Mouse (Mus musculus): ENCODE measurements around the gene Col6a2. TPM values are rescaled to one million over a fixed set of nuclear protein-coding genes. Genes with fewer than 3 reads are reported as not detected.

The Col6a2 gene
- polyA plus RNA-seq, 1 experiment from 2014 or later, result 230 TPM

Other genes with a start within 250 kb of the Col6a2 start
- gene AC141477.1, start 183.2 kb downstream of the Col6a2 start, polyA plus RNA-seq (2015; fragmentation: Nextera tagmentation; extraction: Ambion mirVana), result not detected in 2 replicates
- gene Pcnt, start 180.8 kb downstream of the Col6a2 start, polyA plus RNA-seq (2015; fragmentation: Nextera tagmentation; extraction: Ambion mirVana), result 10.1 and 10.7 TPM in 2 replicates
- gene 2610028H24Rik, start 174.5 kb downstream of the Col6a2 start, polyA plus RNA-seq (2015; fragmentation: Nextera tagmentation; extraction: Ambion mirVana), result not detected in 2 replicates
- 34.1 and 34.4 TPM in 2 replicates for gene Mcm3ap, start 154.7 kb downstream of the Col6a2 start, polyA plus RNA-seq (2015; fragmentation: Nextera tagmentation; extraction: Ambion mirVana)
- 5.5 TPM in 2 replicates for gene Ybey, start 154.5 kb downstream of the Col6a2 start, polyA plus RNA-seq (2015; fragmentation: Nextera tagmentation; extraction: Ambion mirVana)
- 75.6 and 76.9 TPM in 2 replicates for gene Lss, start 92.0 kb downstream of the Col6a2 start, polyA plus RNA-seq (2015; fragmentation: Nextera tagmentation; extraction: Ambion mirVana)
- gene Spatc1l, start 61.4 kb downstream of the Col6a2 start, polyA plus RNA-seq (2015; fragmentation: Nextera tagmentation; extraction: Ambion mirVana), result not detected in 2 replicates
- 0.87 and 1.5 TPM in 2 replicates for gene Ftcd, start 48.0 kb downstream of the Col6a2 start, polyA plus RNA-seq (2015; fragmentation: Nextera tagmentation; extraction: Ambion mirVana)
- gene Col6a1, start 102.5 kb upstream of the Col6a2 start, polyA plus RNA-seq (2015; fragmentation: Nextera tagmentation; extraction: Ambion mirVana), result 327 and 341 TPM in 2 replicates